22 mouse cellular contexts compared by ENCODE assay signal in genomic region chr3:50914866-50915365, GRCm38 (mm10).
DNase-seq lines count a peak whose midpoint lies in the region; ATAC-seq and TF ChIP-seq lines count a peak whose summit lies in the region.
"Had no signal": no experiment of that assay in that cellular context is flagged by ENCODE, and none has a peak within 500 bp of the region (broad histone marks: within the 10 kb centered on the region; RNA-seq: fewer than 3 reads in every experiment).

No protein-coding gene starts in this region.

- no peak overlapping the region for H3K4me3 ChIP-seq in neural tube, embryonic 12.5 days
- no peak overlapping the region for H3K4me3 ChIP-seq in hindbrain, postnatal 0 days (ENCODE audit: low read length)
- H3K4me3 ChIP-seq: embryonic facial prominence, embryonic 15.5 days; heart, adult 2 months; limb, embryonic 15.5 days; liver, embryonic 15.5 days had no signal

- no peak for TF ChIP-seq CTCF in hindbrain, postnatal 0 days (IDR thresholded peaks at IDR 0.05; ENCODE audit: low read depth)

- H3K4me2 ChIP-seq in neural tube, embryonic 12.5 days (replicated peaks) = no peak overlapping the region
- H3K4me2 ChIP-seq in hindbrain, postnatal 0 days (ENCODE audit: low read depth, low read length) = peak overlapping the region; percentile 8; the same call in 1 of the 2 replicates
- H3K4me2 ChIP-seq: embryonic facial prominence, embryonic 15.5 days; limb, embryonic 15.5 days; liver, embryonic 15.5 days had no signal

- H3K9ac ChIP-seq in neural tube, embryonic 12.5 days = no peak overlapping the region
- H3K9ac ChIP-seq in hindbrain, postnatal 0 days (replicated peaks; ENCODE audit: low read length) = 0 out of 2 replicates have a peak overlapping the region, but pooled peaks have one; percentile 4
- H3K9ac ChIP-seq: embryonic facial prominence, embryonic 15.5 days; limb, embryonic 15.5 days; liver, embryonic 15.5 days had no signal

- 59% methylated on average over 14 of the region's 14 CpGs for WGBS in neural tube, embryonic 12.5 days
- WGBS in hindbrain, postnatal 0 days = 58% methylated on average over 14 of the region's 14 CpGs

- no peaks in the 10 kb centered on the region for H3K4me1 ChIP-seq in neural tube, embryonic 12.5 days
- peaks cover 7% of the 10 kb centered on the region for H3K4me1 ChIP-seq in hindbrain, postnatal 0 days (ENCODE audit: insufficient read depth, low read length)
- H3K4me1 ChIP-seq: embryonic facial prominence, embryonic 15.5 days; liver, embryonic 15.5 days had no signal

- peak; percentile 64 for ATAC-seq in frontal cortex, adult (ENCODE audit: low TSS enrichment)
- 0 out of 2 replicates have a peak, but pooled peaks have one; percentile 18 for ATAC-seq in neural tube, embryonic 12.5 days (ENCODE audit: low FRiP score, low read depth)
- no peak for ATAC-seq in hindbrain, postnatal 0 days
- ATAC-seq: activated CD4-positive, CD25-positive, alpha-beta regulatory T cell, adult 4 months had no signal

- H3K36me3 ChIP-seq in neural tube, embryonic 12.5 days = no peaks in the 10 kb centered on the region
- H3K36me3 ChIP-seq in hindbrain, postnatal 0 days (ENCODE audit: insufficient read depth, low read length) = no peaks in the 10 kb centered on the region
- H3K36me3 ChIP-seq: embryonic facial prominence, embryonic 15.5 days; G1E; limb, embryonic 15.5 days; liver, embryonic 15.5 days had no signal

- no peak for DNase-seq in frontal cortex, postnatal 10 days (ENCODE audit: low spot score in 2 of 2)
- DNase-seq in neural tube, embryonic 10.5 days (ENCODE audit: extremely low spot score, low spot score) = no peak
- DNase-seq in hindbrain, postnatal 0 days (ENCODE audit: low spot score) = no peak
- no peak for DNase-seq in adipocyte (ENCODE audit: low spot score)
- DNase-seq in heart, postnatal 10 days = no peak
- DNase-seq: adrenal gland, postnatal 14 days; cerebellum, adult 11 months; cerebellum, postnatal 14 days; embryo, embryonic 11 days; gastrocnemius, postnatal 14 days; heart, adult 2 months; kidney, adult 11 months; right cerebral cortex, postnatal 4 days; thymus, postnatal 14 days had no signal

- H3K27me3 ChIP-seq in neural tube, embryonic 12.5 days (replicated peaks) = no peaks in the 10 kb centered on the region
- H3K27me3 ChIP-seq in hindbrain, postnatal 0 days (ENCODE audit: insufficient read depth, low read length) = no peaks in the 10 kb centered on the region
- H3K27me3 ChIP-seq: embryonic facial prominence, embryonic 15.5 days; limb, embryonic 15.5 days had no signal

- intact Hi-C loops in heart, postnatal 10 days (cut with DNase I) = no loop called here

- no peaks in the 10 kb centered on the region for H3K9me3 ChIP-seq in neural tube, embryonic 12.5 days
- H3K9me3 ChIP-seq in hindbrain, postnatal 0 days (ENCODE audit: low read length) = no peaks in the 10 kb centered on the region
- H3K9me3 ChIP-seq: embryonic facial prominence, embryonic 15.5 days; limb, embryonic 15.5 days; liver, embryonic 15.5 days had no signal

- H3K27ac ChIP-seq in neural tube, embryonic 12.5 days = no peak overlapping the region
- peak overlapping the region; percentile 22; the same call in 1 of the 2 replicates for H3K27ac ChIP-seq in hindbrain, postnatal 0 days
- H3K27ac ChIP-seq: embryonic facial prominence, embryonic 15.5 days; heart, adult 2 months; limb, embryonic 15.5 days; liver, embryonic 15.5 days; macrophage had no signal
